ENCODE assay signal across 25 mouse cellular contexts in genomic region chr9:116227738-116228137, GRCm38 (mm10). TPM values are rescaled to one million over a fixed set of nuclear protein-coding genes. Genes with fewer than 3 reads are reported as not detected.
A peak's percentile ranks its signal among the peaks of the same experiment; 100 is the strongest.
DNase-seq lines count a peak whose midpoint lies in the region; ATAC-seq and TF ChIP-seq lines count a peak whose summit lies in the region.
"Had no signal": no experiment of that assay in that cellular context is flagged by ENCODE, and none has a peak within 500 bp of the region (broad histone marks: within the 10 kb centered on the region; RNA-seq: fewer than 3 reads in every experiment).

No protein-coding gene starts in this region.

- no peaks in the 10 kb centered on the region for H3K9me3 ChIP-seq in heart, embryonic 11.5 days (replicated peaks; ENCODE audit: control insufficient read depth, low read length)
- H3K9me3 ChIP-seq in hindbrain, embryonic 10.5 days = no peaks in the 10 kb centered on the region
- no peaks in the 10 kb centered on the region for H3K9me3 ChIP-seq in hindbrain, embryonic 14.5 days (ENCODE audit: control insufficient read depth, low read length)
- H3K9me3 ChIP-seq in lung, postnatal 0 days (ENCODE audit: low read length) = no peaks in the 10 kb centered on the region
- H3K9me3 ChIP-seq: hindbrain, embryonic 13.5 days; limb, embryonic 13.5 days; stomach, embryonic 15.5 days had no signal

- TF ChIP-seq EP300 in lung, postnatal 0 days (IDR thresholded peaks at IDR 0.05) = no peak

- H3K27me3 ChIP-seq in heart, embryonic 11.5 days (ENCODE audit: control insufficient read depth, insufficient read depth, low read length) = no peaks in the 10 kb centered on the region
- no peaks in the 10 kb centered on the region for H3K27me3 ChIP-seq in hindbrain, embryonic 10.5 days (ENCODE audit: insufficient read depth, poor library complexity, severe bottlenecking)
- no peaks in the 10 kb centered on the region for H3K27me3 ChIP-seq in hindbrain, embryonic 14.5 days (ENCODE audit: control insufficient read depth, insufficient read depth, low read length)
- H3K27me3 ChIP-seq in lung, postnatal 0 days (replicated peaks; ENCODE audit: insufficient read depth, low read length) = no peaks in the 10 kb centered on the region
- H3K27me3 ChIP-seq: hindbrain, embryonic 13.5 days; limb, embryonic 13.5 days; Patski; stomach, embryonic 15.5 days had no signal

- 34% methylated on average over 7 of the region's 7 CpGs for WGBS in heart, embryonic 11.5 days (ENCODE audit: insufficient replicate concordance)
- 73% methylated on average over 7 of the region's 7 CpGs for WGBS in hindbrain, embryonic 10.5 days
- WGBS in hindbrain, embryonic 14.5 days = 83% methylated on average over 7 of the region's 7 CpGs
- WGBS in lung, postnatal 0 days = 37% methylated on average over 7 of the region's 7 CpGs

- H3K27ac ChIP-seq in heart, embryonic 11.5 days (ENCODE audit: low read depth, low read length) = no peak overlapping the region; the same call in 1 of the 2 replicates
- H3K27ac ChIP-seq in hindbrain, embryonic 10.5 days = 0 out of 2 replicates have a peak overlapping the region, but pooled peaks have one; percentile 18
- no peak overlapping the region for H3K27ac ChIP-seq in hindbrain, embryonic 14.5 days
- no peak overlapping the region for H3K27ac ChIP-seq in lung, postnatal 0 days (ENCODE audit: low read length)
- H3K27ac ChIP-seq: limb, embryonic 13.5 days; liver, embryonic 14.5 days; stomach, embryonic 15.5 days had no signal

- ATAC-seq in heart, embryonic 11.5 days (replicated peaks; ENCODE audit: insufficient number of reproducible peaks, low FRiP score, low TSS enrichment) = no peak
- ATAC-seq in hindbrain, embryonic 14.5 days (ENCODE audit: low FRiP score) = no peak
- no peak for ATAC-seq in lung, postnatal 0 days
- ATAC-seq: forebrain, embryonic 16.5 days; intestine, postnatal 0 days; midbrain, embryonic 16.5 days; Patski had no signal

- H3K4me2 ChIP-seq in heart, embryonic 11.5 days = peak overlapping the region; percentile 40; the same call in 1 of the 2 replicates
- no peak overlapping the region for H3K4me2 ChIP-seq in hindbrain, embryonic 14.5 days (replicated peaks)
- H3K4me2 ChIP-seq in lung, postnatal 0 days (replicated peaks; ENCODE audit: low read depth, low read length) = no peak overlapping the region
- H3K4me2 ChIP-seq: hindbrain, embryonic 13.5 days; limb, embryonic 13.5 days; lung, embryonic 14.5 days; midbrain, embryonic 11.5 days; stomach, embryonic 15.5 days had no signal

- no peak overlapping the region for H3K4me3 ChIP-seq in heart, embryonic 11.5 days (ENCODE audit: low read depth, low read length)
- H3K4me3 ChIP-seq in hindbrain, embryonic 10.5 days = no peak overlapping the region
- H3K4me3 ChIP-seq in hindbrain, embryonic 14.5 days (replicated peaks; ENCODE audit: low read length) = no peak overlapping the region
- no peak overlapping the region for H3K4me3 ChIP-seq in lung, postnatal 0 days (ENCODE audit: low read depth, low read length)
- H3K4me3 ChIP-seq: erythroblast, embryonic 14.5 days; hindbrain, embryonic 13.5 days; limb, embryonic 13.5 days; stomach, embryonic 15.5 days had no signal

- peak; percentile 13 for DNase-seq in adrenal gland, adult 2 months
- DNase-seq in adrenal gland, postnatal 4 days (ENCODE audit: low spot score in 2 of 2) = no peak
- DNase-seq in heart, adult 8-10 months (ENCODE audit: low spot score) = no peak
- no peak for DNase-seq in hindbrain, embryonic 10.5 days (ENCODE audit: low spot score)
- DNase-seq in hindbrain, embryonic 14.5 days (ENCODE audit: low spot score) = no peak
- peak; percentile 38 for DNase-seq in lung, postnatal 0 days (ENCODE audit: low spot score)
- DNase-seq in lung, postnatal 36 days = no peak
- DNase-seq: cerebellum, adult 11-12 months; cerebellum, adult 9-11 months; lung, embryonic 14.5 days; right cerebral cortex, postnatal 25 days; thymus, adult 18-20 months; thymus, postnatal 25 days had no signal

- no peak overlapping the region for H3K9ac ChIP-seq in heart, embryonic 11.5 days (ENCODE audit: low read depth, low read length)
- no peak overlapping the region for H3K9ac ChIP-seq in hindbrain, embryonic 14.5 days
- no peak overlapping the region for H3K9ac ChIP-seq in lung, postnatal 0 days (replicated peaks; ENCODE audit: low read depth)
- H3K9ac ChIP-seq: hindbrain, embryonic 13.5 days; limb, embryonic 13.5 days; liver, embryonic 14.5 days; lung, embryonic 14.5 days; stomach, embryonic 15.5 days had no signal

- no peak for TF ChIP-seq CTCF in lung, postnatal 0 days (IDR thresholded peaks at IDR 0.05)

- H3K36me3 ChIP-seq in heart, embryonic 11.5 days (ENCODE audit: control insufficient read depth, insufficient read depth, low read length) = no peaks in the 10 kb centered on the region
- H3K36me3 ChIP-seq in hindbrain, embryonic 10.5 days = no peaks in the 10 kb centered on the region
- no peaks in the 10 kb centered on the region for H3K36me3 ChIP-seq in hindbrain, embryonic 14.5 days (replicated peaks; ENCODE audit: control insufficient read depth, insufficient read depth)
- H3K36me3 ChIP-seq in lung, postnatal 0 days (ENCODE audit: insufficient read depth, low read length) = no peaks in the 10 kb centered on the region
- H3K36me3 ChIP-seq: hindbrain, embryonic 13.5 days; limb, embryonic 13.5 days; stomach, embryonic 15.5 days had no signal

- H3K4me1 ChIP-seq in heart, embryonic 11.5 days (ENCODE audit: control insufficient read depth, insufficient read depth, low read length) = peaks cover 10% of the 10 kb centered on the region; the same call in 1 of the 2 replicates
- H3K4me1 ChIP-seq in hindbrain, embryonic 10.5 days (replicated peaks) = peaks cover 20% of the 10 kb centered on the region; the same call in 1 of the 2 replicates
- H3K4me1 ChIP-seq in hindbrain, embryonic 14.5 days (replicated peaks; ENCODE audit: control insufficient read depth, insufficient read depth, low read length) = no peaks in the 10 kb centered on the region
- peaks cover 20% of the 10 kb centered on the region; the same call in 1 of the 2 replicates for H3K4me1 ChIP-seq in lung, postnatal 0 days (ENCODE audit: insufficient read depth, low read depth, low read length)
- H3K4me1 ChIP-seq: stomach, embryonic 15.5 days had no signal

RNA-seq across cellular contexts. Expression of gene Tgfbr2, which starts 52.6 kb away (rescaled TPM):
- total RNA-seq in adrenal gland, adult 2 months (2021) = 10 to 100 TPM; 57.7 to 90.0 TPM
- polyA plus RNA-seq in adrenal gland, adult 2 months (2012; rRNA removed) = 64.3 and 72.6 TPM in 2 replicates
- 10 to 100 TPM; 71.8 to 72.1 TPM for total RNA-seq in adrenal gland, postnatal 4 days (2021)
- polyA plus RNA-seq in heart, embryonic 11.5 days (2014; fragmentation: Nextera tagmentation; extraction: Ambion mirVana) = 12.4 and 13.8 TPM in 2 replicates
- total RNA-seq in heart, adult 8-10 months (2022) = 10 to 100 TPM; 33.5 to 39.3 (median 35.0) TPM
- 8.3 and 8.4 TPM in 2 replicates for polyA plus RNA-seq in hindbrain, embryonic 10.5 days (2016; fragmentation: Nextera tagmentation; extraction: Ambion mirVana)
- polyA plus RNA-seq in hindbrain, embryonic 14.5 days (2014; fragmentation: Nextera tagmentation; extraction: Ambion mirVana) = 10.9 and 11.4 TPM in 2 replicates
- 62.2 and 68.0 TPM in 2 replicates for polyA plus RNA-seq in lung, postnatal 0 days (2015; fragmentation: Nextera tagmentation; extraction: Ambion mirVana)
- total RNA-seq: MEL had no signal

Comparison
In these comparisons a context has a peak if more than half of its experiments do, and no peak if none do; other contexts are left out.
1. DNase-seq: peak in adrenal gland, adult 2 months (single experiment) and lung, postnatal 0 days (single experiment); none in adrenal gland, postnatal 4 days (0 of 2), heart, adult 8-10 months (single experiment), hindbrain, embryonic 10.5 days (single experiment), hindbrain, embryonic 14.5 days (single experiment) and lung, postnatal 36 days (single experiment).